Mouse (Mus musculus) lung, adult 18-20 months (tissue): ENCODE measurements around the gene Tbx6.
A peak's percentile ranks its signal among the peaks of the same experiment; 100 is the strongest.

ENCODE experiments used
- DNase-seq, 2 experiments: peaks; one replicate each; pipeline ENCODE4 v3.0.0; 2022; ENCODE audit warnings: mixed read lengths in 2 of 2

Gene Tbx6

GRCm38 (mm10) chr7:126780971-126781635 is at the start of gene Tbx6:
Gene Tbx6, plus strand, starts transcription at chr7:126781483.
- no peak for DNase-seq

- no peak for DNase-seq
Measured at GRCm38 (mm10) chr7:126736122-126736521, 45.2 kb upstream of the Tbx6 start.

GRCm38 (mm10) chr7:126739551-126739950 is 41.7 kb upstream of the Tbx6 start:
- DNase-seq, result no peak

- no peak for DNase-seq
Measured at GRCm38 (mm10) chr7:126740132-126740735, 41.0 kb upstream of the Tbx6 start.

GRCm38 (mm10) chr7:126740977-126741376 is 40.3 kb upstream of the Tbx6 start:
- DNase-seq, result no peak

- no peak for DNase-seq
Measured at GRCm38 (mm10) chr7:126741452-126741851, 39.8 kb upstream of the Tbx6 start.

- no peak for DNase-seq
Measured at GRCm38 (mm10) chr7:126741964-126742482, 39.3 kb upstream of the Tbx6 start.

GRCm38 (mm10) chr7:126746066-126746465 is 35.2 kb upstream of the Tbx6 start:
- peak in 1 of 2 experiments; percentile 48 for DNase-seq

- DNase-seq, result no peak
Measured at GRCm38 (mm10) chr7:126746798-126747197, 34.5 kb upstream of the Tbx6 start.

GRCm38 (mm10) chr7:126748824-126749223 is 32.5 kb upstream of the Tbx6 start:
- DNase-seq, result no peak

- no peak for DNase-seq
Measured at GRCm38 (mm10) chr7:126749582-126750343, 31.5 kb upstream of the Tbx6 start.

- peak; percentile 78 to 86 for DNase-seq
Measured at GRCm38 (mm10) chr7:126754866-126755265, 26.4 kb upstream of the Tbx6 start.

GRCm38 (mm10) chr7:126758539-126758938 is 22.7 kb upstream of the Tbx6 start:
- DNase-seq, result no peak

GRCm38 (mm10) chr7:126759050-126759671 is 22.1 kb upstream of the Tbx6 start, which contains the start of gene Mapk3:
Gene Mapk3, plus strand, starts transcription at chr7:126759601.
- DNase-seq, result peak; percentile 89 to 93

GRCm38 (mm10) chr7:126759672-126760390 is 21.5 kb upstream of the Tbx6 start:
- DNase-seq, result peak in 1 of 2 experiments; percentile 43

- DNase-seq, result peak; percentile 92 to 95
Measured at GRCm38 (mm10) chr7:126760391-126760802, 20.9 kb upstream of the Tbx6 start.

GRCm38 (mm10) chr7:126760956-126761355 is 20.3 kb upstream of the Tbx6 start:
- no peak for DNase-seq

GRCm38 (mm10) chr7:126761529-126762067 is 19.7 kb upstream of the Tbx6 start:
- no peak for DNase-seq

- no peak for DNase-seq
Measured at GRCm38 (mm10) chr7:126762471-126763008, 18.7 kb upstream of the Tbx6 start.

- DNase-seq, result no peak
Measured at GRCm38 (mm10) chr7:126765540-126765939, 15.7 kb upstream of the Tbx6 start.

- DNase-seq, result peak in 1 of 2 experiments; percentile 39
Measured at GRCm38 (mm10) chr7:126766201-126766600, 15.1 kb upstream of the Tbx6 start, which contains the start of gene Gdpd3. Gene Gdpd3, plus strand, starts transcription at chr7:126766334.

GRCm38 (mm10) chr7:126767001-126767400 is 14.3 kb upstream of the Tbx6 start:
- DNase-seq, result no peak
